Mouse (Mus musculus): Measurements from ENCODE around the gene Prb1. TPM values are rescaled to one million over a fixed set of nuclear protein-coding genes. Genes with fewer than 3 reads are reported as not detected.
"Not testable (repeated sequence)": the region's sequence is repeated elsewhere in the genome, so short reads cannot be mapped to it uniquely, and the experiment has no call there.

Prb1 gene
- polyA plus RNA-seq (2015; fragmentation: Nextera tagmentation; extraction: Ambion mirVana), result not detected in 2 replicates

GRCm38 (mm10) chr6:132210421-132210820 lies at the start of gene Prb1:
Gene Prb1, minus strand, starts transcription at chr6:132210521.
- H3K36me3 ChIP-seq (ENCODE audit: control insufficient read depth, insufficient read depth); H3K4me2 ChIP-seq (ENCODE audit: low read length); ATAC-seq; H3K9me3 ChIP-seq (ENCODE audit: control insufficient read depth, low read length); H3K27me3 ChIP-seq (replicated peaks; ENCODE audit: control insufficient read depth, insufficient read depth, low read length); H3K4me3 ChIP-seq (replicated peaks; ENCODE audit: low read length); H3K9ac ChIP-seq (replicated peaks; ENCODE audit: low read depth, low read length); H3K27ac ChIP-seq (ENCODE audit: low read length); H3K4me1 ChIP-seq (replicated peaks; ENCODE audit: control insufficient read depth, insufficient read depth, low read length): not testable (repeated sequence)

Other genes with a start within 250 kb of the Prb1 start
- gene Prpmp5, start 104.2 kb upstream of the Prb1 start, polyA plus RNA-seq (2015; fragmentation: Nextera tagmentation; extraction: Ambion mirVana), result not detected in 2 replicates
- not detected in 2 replicates for gene Gm8882, start 153.6 kb upstream of the Prb1 start, polyA plus RNA-seq (2015; fragmentation: Nextera tagmentation; extraction: Ambion mirVana)